Mouse (Mus musculus): ENCODE data around the gene Fis1. TPM values are rescaled to one million over a fixed set of nuclear protein-coding genes. Genes with fewer than 3 reads are reported as not detected.
"Not testable (repeated sequence)": the region's sequence is repeated elsewhere in the genome, so short reads cannot be mapped to it uniquely, and the experiment has no call there.

The Fis1 gene
- polyA plus RNA-seq, 1 experiment from 2014 or later: 271 TPM

DNA sequence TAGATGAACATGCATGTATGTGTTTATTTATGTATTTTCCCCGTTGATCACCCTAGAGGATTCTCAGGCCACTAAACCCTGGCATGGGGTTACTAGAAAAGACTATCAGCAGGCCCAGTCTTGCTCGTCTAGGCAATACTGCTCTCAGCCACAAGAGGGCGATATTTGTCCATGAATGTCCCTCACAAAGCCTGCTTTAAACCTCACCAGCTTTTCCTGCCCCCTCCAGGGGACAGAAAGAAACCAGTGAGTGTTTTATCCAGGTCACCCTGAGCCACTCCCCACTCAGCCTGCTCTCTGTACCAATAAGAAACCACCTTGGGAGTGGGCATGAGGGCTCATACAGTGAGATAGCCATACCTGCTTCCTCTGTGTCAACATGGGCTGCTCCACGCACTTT lies 24.0 kb upstream of the Fis1 start:
- Histone ChIP-seq H3K27me3 (ENCODE audit: low read depth, poor library complexity, severe bottlenecking) (no peaks in the 10 kb centered on the region), H3K27ac (replicated peaks) (peak overlapping the region; percentile 73), H3K36me3 (peaks cover 15% of the 10 kb centered on the region), H3K9me3 (replicated peaks) (no peaks in the 10 kb centered on the region), H3K4me3 (no peak overlapping the region), H3K4me1 (peaks cover 5% of the 10 kb centered on the region)
- 19% methylated on average over 4 of the region's 4 CpGs for WGBS
- peak; percentile 86 for DNase-seq (ENCODE audit: low spot score)

DNA sequence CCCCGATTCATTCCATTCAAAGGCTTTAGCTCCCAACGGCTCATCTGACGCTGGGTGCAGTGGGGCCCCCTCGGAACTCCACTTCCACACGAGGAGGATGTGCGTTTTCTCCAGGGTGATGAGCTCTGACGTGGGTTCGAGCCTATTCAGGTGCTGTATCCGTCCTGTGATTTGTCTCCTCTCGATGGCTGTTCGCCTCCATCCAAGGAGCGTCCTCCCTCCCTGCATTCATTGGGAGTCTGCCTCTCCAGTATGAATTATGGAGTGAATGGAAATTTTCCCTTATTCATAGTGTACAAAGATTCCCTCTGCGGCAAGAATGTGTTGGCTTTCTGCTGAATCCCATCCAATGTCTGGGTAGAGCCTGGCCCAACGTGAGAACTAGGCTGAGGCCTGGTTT lies 21.2 kb upstream of the Fis1 start:
- WGBS: 88% methylated on average over 14 of the region's 14 CpGs
- Histone ChIP-seq H3K36me3 (peaks cover under 1% of the 10 kb centered on the region; the same call in 1 of the 2 replicates), H3K9me3 (replicated peaks) (no peaks in the 10 kb centered on the region), H3K4me1 (peaks cover 5% of the 10 kb centered on the region), H3K4me3 (no peak overlapping the region), H3K27ac (replicated peaks) (no peak overlapping the region), H3K27me3 (ENCODE audit: low read depth, poor library complexity, severe bottlenecking) (no peaks in the 10 kb centered on the region)
- no peak for DNase-seq (ENCODE audit: low spot score)

DNA sequence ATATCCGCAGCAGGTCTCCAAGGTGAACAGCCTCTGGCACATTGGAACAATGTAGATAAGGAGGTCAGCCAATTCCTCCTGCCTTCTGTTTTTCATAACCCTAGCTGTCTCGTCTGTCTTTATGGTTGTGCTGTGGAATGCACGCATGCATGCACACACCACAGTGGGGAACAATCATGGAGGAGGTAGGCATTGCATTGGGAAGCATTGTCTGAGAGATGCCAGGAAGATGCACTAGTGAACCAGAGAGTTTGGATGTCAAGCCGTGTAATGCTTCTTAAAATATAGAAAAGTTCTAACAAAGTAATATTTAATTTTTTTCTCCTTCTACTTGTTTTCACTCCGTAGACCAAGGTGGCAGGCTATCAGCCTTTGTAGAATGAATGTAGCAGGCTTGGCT lies 20.1 kb upstream of the Fis1 start:
- Histone ChIP-seq H3K4me3 (no peak overlapping the region), H3K27ac (replicated peaks) (no peak overlapping the region), H3K36me3 (no peaks in the 10 kb centered on the region), H3K27me3 (ENCODE audit: low read depth, poor library complexity, severe bottlenecking) (no peaks in the 10 kb centered on the region), H3K4me1 (peaks cover 5% of the 10 kb centered on the region), H3K9me3 (replicated peaks) (no peaks in the 10 kb centered on the region)
- 90% methylated on average over 5 of the region's 5 CpGs for WGBS
- DNase-seq (ENCODE audit: low spot score): no peak

DNA sequence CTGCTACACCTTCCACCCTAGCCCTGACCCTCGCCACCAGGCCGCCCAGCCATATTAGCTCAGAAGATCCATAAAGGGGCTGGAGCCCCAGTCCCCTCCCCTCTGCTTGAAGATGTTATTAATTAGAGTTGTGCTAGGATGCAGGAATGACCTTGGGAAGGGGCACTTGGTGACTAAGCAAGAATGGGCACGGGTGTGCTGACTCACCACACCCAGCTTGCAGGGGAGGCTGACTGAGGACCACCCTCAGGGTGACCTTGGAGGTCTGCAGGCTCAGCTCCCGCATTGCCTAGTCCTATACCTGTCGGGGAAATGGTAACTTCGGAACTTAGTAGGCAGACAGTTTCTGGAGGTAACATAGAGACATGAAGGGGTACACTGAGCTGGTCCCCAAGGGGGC lies 19.1 kb upstream of the Fis1 start:
- H3K4me1 ChIP-seq: peaks cover 5% of the 10 kb centered on the region
- no peak overlapping the region for H3K4me3 ChIP-seq
- no peaks in the 10 kb centered on the region for H3K36me3 ChIP-seq
- DNase-seq (ENCODE audit: low spot score): no peak
- no peaks in the 10 kb centered on the region for H3K27me3 ChIP-seq (ENCODE audit: low read depth, poor library complexity, severe bottlenecking)
- H3K27ac ChIP-seq (replicated peaks): no peak overlapping the region
- 91% methylated on average over 6 of the region's 6 CpGs for WGBS
- H3K9me3 ChIP-seq (replicated peaks): no peaks in the 10 kb centered on the region

DNA sequence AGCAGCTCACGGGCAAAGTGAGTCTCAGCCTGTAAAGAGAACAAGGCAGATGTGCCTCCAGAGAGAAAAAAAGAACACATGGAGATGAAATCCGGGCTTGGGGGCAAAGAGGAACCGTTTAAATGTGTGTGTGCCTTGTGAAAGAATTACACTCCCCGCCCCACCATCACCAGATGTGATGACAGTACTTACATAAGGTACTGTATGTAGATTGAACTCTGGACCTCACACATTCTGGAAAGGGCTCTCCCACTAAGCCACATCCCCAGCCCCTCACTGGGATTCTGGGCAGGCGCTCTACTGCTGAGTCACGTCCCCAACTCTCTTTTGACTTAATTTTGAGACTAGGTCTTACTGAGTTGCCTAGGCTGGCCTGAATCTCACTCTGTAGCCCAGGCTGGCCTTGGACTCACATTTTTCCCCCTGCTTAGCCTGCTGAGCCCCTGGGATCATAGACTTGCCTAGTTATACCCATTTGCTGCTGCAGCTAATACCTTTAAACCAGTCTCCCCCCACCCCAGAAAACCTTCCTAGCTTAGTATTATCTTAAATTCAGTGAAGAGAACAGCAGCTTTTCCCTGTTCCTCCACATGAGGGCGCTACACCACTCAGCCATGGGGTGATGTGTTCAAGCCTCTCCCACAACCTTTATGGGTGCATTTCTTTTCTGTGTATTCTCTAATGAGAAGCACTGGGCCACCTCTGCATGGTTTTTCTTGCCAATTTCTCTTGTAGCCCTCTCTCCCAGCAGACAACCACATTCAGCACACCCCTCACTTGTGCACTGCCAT lies 17.0 kb upstream of the Fis1 start:
- H3K36me3 ChIP-seq: no peaks in the 10 kb centered on the region
- no peaks in the 10 kb centered on the region for H3K9me3 ChIP-seq (replicated peaks)
- H3K4me1 ChIP-seq: no peaks in the 10 kb centered on the region
- 70% methylated on average over 7 of the region's 7 CpGs for WGBS
- no peak overlapping the region for H3K27ac ChIP-seq (replicated peaks)
- no peak for DNase-seq (ENCODE audit: low spot score)
- no peaks in the 10 kb centered on the region for H3K27me3 ChIP-seq (ENCODE audit: low read depth, poor library complexity, severe bottlenecking)
- no peak overlapping the region for H3K4me3 ChIP-seq

DNA sequence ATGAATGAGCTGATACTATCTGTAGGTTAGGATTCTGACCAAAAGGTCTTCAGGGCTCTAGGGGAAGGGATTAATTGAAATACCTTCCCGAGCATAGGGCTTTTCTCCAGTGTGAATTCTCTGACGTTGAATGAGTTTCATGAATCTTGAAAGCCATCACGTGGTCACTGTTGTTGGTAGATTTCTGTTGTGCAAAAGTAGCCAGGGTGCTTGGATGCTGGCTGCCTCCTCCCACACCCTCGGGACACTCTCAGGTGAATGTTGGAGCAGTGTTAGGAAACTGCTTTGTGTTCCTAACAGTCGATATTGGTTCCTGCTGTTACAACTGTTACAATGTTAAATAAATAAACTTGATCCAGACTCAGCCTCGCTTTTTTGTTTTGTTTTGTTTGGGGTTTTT lies 16.3 kb upstream of the Fis1 start:
- 86% methylated on average over 6 of the region's 6 CpGs for WGBS
- H3K9me3 ChIP-seq (replicated peaks): no peaks in the 10 kb centered on the region
- no peak overlapping the region for H3K27ac ChIP-seq (replicated peaks)
- H3K27me3 ChIP-seq (ENCODE audit: low read depth, poor library complexity, severe bottlenecking): no peaks in the 10 kb centered on the region
- H3K4me1 ChIP-seq: no peaks in the 10 kb centered on the region
- no peak for DNase-seq (ENCODE audit: low spot score)
- H3K36me3 ChIP-seq: no peaks in the 10 kb centered on the region
- no peak overlapping the region for H3K4me3 ChIP-seq

DNA sequence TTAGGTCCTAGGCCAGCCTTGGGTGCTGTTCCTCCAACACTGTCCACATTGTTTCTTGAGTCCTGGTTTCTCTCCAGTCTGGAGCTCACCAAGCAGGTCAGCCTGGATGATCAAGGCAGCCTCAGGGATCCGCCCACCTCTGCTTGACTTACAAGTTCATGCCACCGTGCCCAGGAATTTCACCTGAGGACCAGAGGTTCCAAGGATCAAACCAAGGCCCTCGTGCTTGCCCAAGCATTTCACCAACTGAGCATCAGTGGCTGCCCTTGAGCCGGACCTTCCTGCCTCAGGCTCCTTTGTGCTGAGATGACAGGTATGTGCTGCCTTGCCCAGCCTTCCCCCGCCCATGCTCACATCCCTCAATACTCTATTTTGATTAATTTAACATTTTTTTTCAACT lies 15.5 kb upstream of the Fis1 start:
- H3K27me3 ChIP-seq (ENCODE audit: low read depth, poor library complexity, severe bottlenecking): no peaks in the 10 kb centered on the region
- H3K9me3 ChIP-seq (replicated peaks): no peaks in the 10 kb centered on the region
- H3K27ac ChIP-seq (replicated peaks): no peak overlapping the region
- H3K36me3 ChIP-seq: no peaks in the 10 kb centered on the region
- 90% methylated on average over 5 of the region's 5 CpGs for WGBS
- no peak for DNase-seq (ENCODE audit: low spot score)
- no peak overlapping the region for H3K4me3 ChIP-seq
- H3K4me1 ChIP-seq: no peaks in the 10 kb centered on the region

DNA sequence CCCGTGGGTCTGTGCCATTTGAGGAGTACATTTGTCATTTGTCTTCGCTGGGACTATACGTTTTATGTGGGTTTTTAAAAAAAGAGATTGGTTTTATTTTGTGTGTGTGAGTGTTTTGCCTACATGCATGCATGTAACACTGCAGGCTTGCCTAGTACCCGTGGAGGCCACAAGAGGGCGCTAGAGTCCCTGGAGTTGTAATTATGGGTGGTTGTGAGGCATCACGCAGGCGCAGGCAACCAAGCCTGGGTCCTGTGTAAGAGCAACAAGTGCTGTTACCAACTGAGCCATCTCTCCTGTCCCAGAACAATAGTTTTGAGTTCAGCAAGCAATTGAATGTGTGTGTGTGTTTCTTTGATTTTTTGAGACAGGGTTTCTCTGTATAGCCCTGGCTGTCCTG lies 13.8 kb upstream of the Fis1 start:
- no peak overlapping the region for H3K27ac ChIP-seq (replicated peaks)
- DNase-seq (ENCODE audit: low spot score): no peak
- no peaks in the 10 kb centered on the region for H3K36me3 ChIP-seq
- H3K9me3 ChIP-seq (replicated peaks): no peaks in the 10 kb centered on the region
- H3K4me3 ChIP-seq: no peak overlapping the region
- WGBS: 67% methylated on average over 7 of the region's 7 CpGs
- peaks cover 6% of the 10 kb centered on the region; the same call in 1 of the 2 replicates for H3K4me1 ChIP-seq
- no peaks in the 10 kb centered on the region for H3K27me3 ChIP-seq (ENCODE audit: low read depth, poor library complexity, severe bottlenecking)

DNA sequence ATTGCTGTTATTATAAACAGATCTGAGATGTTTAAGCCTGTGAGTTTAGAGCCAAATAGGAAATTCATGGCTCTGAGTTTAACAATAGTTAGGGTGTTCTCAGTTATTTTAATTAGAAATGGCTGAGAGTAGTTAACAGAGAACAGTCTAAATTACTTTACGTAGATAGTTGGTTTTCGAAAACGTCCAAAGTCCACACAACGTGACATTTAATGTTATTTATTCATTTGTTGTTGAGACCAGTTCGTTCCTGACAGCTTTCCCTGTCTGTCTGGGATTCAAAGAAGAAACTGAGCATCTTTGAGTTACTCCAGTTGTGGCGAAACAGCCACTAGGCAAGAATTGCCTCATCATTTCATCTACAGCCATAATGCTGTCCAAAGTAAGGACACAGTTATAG lies 13.0 kb upstream of the Fis1 start:
- DNase-seq (ENCODE audit: low spot score): not testable (repeated sequence)

DNA sequence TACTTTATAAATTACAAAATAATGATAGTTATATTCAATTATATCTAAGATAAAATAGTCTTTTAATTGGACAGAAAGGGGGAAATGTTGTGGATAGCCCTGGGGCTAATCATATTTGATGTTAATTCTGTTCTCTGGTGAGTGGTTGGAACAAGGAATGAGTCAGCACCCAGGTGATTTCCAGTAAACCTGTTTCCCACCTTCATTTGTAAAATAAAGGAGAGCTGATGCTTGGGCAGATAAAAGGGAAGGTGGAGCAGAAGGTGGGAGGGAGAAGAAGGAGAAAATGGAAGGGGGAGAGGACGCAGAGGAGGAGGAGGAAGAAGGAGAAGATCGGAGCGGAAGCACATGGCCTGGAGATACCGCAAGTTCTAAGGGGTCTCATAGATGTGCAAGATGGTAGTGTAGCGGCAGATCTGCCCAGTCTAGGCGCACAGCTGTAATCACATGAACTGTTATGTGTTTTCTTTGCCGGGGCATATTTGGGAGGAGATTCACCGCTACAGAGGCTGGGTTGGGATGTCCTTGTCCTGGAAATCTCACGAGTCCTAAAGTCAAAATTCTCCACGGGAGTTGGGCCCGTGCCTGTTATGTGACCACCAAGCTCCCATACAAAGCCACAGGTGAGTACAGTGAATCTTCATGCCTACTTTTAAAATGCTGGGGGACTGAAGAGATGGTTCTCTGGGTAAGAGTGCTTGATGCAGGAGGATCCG lies 12.1 kb upstream of the Fis1 start:
- no peak for DNase-seq (ENCODE audit: low spot score)
- Histone ChIP-seq H3K4me1 (peaks cover 6% of the 10 kb centered on the region; the same call in 1 of the 2 replicates), H3K36me3 (no peaks in the 10 kb centered on the region), H3K9me3 (replicated peaks) (no peaks in the 10 kb centered on the region), H3K4me3 (no peak overlapping the region), H3K27ac (replicated peaks) (no peak overlapping the region), H3K27me3 (ENCODE audit: low read depth, poor library complexity, severe bottlenecking) (no peaks in the 10 kb centered on the region)
- WGBS: 91% methylated on average over 12 of the region's 12 CpGs

More for the DNA sequence above, 13.0 kb upstream of the Fis1 start:
- H3K4me1 ChIP-seq; H3K27ac ChIP-seq (replicated peaks); H3K4me3 ChIP-seq; H3K9me3 ChIP-seq (replicated peaks); H3K27me3 ChIP-seq (ENCODE audit: low read depth, poor library complexity, severe bottlenecking); H3K36me3 ChIP-seq: not testable (repeated sequence)
- 87% methylated on average over 6 of the region's 6 CpGs for WGBS

DNA sequence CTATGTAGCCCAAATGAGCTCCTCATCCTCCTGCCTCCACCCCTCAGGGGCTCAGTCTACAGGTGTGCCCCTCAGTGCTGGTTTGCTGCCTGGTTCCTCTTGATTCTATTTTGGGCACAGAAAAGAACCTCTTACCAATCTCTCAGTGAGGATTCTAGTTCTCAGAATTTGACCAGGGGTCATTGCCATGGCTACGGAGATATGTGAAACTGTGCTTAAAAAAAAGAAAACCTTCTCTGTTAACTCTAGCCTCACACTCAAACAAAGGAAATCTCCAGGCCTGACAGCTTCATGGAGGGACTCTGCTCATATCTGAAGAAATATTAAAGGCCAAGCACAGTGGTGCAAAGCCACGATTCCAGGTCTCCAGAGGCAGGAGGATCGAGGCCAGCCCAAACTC lies 10.3 kb upstream of the Fis1 start:
- H3K27ac ChIP-seq (replicated peaks): no peak overlapping the region
- no peak overlapping the region for H3K4me3 ChIP-seq
- H3K4me1 ChIP-seq: peaks cover 6% of the 10 kb centered on the region; the same call in 1 of the 2 replicates
- no peaks in the 10 kb centered on the region for H3K27me3 ChIP-seq (ENCODE audit: low read depth, poor library complexity, severe bottlenecking)
- WGBS: 87% methylated on average over 3 of the region's 3 CpGs
- no peaks in the 10 kb centered on the region for H3K36me3 ChIP-seq
- no peak for DNase-seq (ENCODE audit: low spot score)
- H3K9me3 ChIP-seq (replicated peaks): no peaks in the 10 kb centered on the region

DNA sequence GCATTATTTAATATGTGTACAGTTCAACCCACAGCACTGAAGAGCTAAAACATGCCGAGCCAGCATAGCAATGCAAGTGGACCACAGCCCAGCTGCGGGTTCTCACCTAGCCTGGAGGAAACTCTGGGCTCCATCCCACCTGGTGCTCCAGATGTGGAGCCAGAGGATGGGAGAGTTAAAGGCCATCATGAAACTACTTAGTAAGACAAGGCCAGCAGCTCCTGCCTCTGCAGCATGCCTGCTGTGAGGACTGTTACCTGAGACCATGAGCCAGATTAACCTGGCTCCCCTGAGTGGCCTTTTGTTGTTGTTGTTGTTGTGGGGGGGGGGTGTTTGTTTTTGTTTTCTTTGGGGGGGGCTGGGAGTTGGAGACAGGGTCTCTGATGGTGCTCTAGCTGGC lies 9.7 kb upstream of the Fis1 start:
- H3K4me1 ChIP-seq: peaks cover 6% of the 10 kb centered on the region; the same call in 1 of the 2 replicates
- H3K4me3 ChIP-seq: no peak overlapping the region
- 82% methylated on average over 2 of the region's 2 CpGs for WGBS
- H3K36me3 ChIP-seq: no peaks in the 10 kb centered on the region
- no peaks in the 10 kb centered on the region for H3K27me3 ChIP-seq (ENCODE audit: low read depth, poor library complexity, severe bottlenecking)
- H3K27ac ChIP-seq (replicated peaks): no peak overlapping the region
- H3K9me3 ChIP-seq (replicated peaks): no peaks in the 10 kb centered on the region
- DNase-seq (ENCODE audit: low spot score): no peak

DNA sequence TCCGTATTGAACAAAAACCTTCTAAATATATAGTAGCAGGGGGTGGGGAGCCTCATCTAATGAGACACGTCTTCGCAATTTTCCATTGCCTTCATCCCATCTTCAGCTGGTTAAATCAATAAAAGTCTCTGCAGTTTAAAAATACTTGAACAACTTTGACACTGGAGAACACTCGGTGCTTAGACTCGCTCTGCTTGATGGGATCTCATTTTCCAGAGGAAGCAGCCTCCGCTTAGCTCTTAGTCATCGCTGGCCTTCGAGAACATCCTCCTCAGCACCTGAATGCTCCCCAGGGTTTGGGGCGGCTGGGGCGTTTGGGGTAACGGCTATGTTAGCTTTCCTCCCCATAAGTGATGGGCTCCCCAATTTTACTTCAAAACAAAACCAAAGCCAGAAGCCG lies 8.0 kb upstream of the Fis1 start:
- H3K4me1 ChIP-seq: peaks cover 6% of the 10 kb centered on the region; the same call in 1 of the 2 replicates
- no peaks in the 10 kb centered on the region for H3K36me3 ChIP-seq
- WGBS: 85% methylated on average over 12 of the region's 12 CpGs

More for the DNA sequence above, 8.0 kb upstream of the Fis1 start:
- no peak for DNase-seq (ENCODE audit: low spot score)
- Histone ChIP-seq H3K9me3 (replicated peaks) (no peaks in the 10 kb centered on the region), H3K4me3 (no peak overlapping the region), H3K27me3 (ENCODE audit: low read depth, poor library complexity, severe bottlenecking) (no peaks in the 10 kb centered on the region), H3K27ac (replicated peaks) (no peak overlapping the region)

All from midbrain, embryonic 10.5 days (tissue).